Mouse (Mus musculus) bone marrow, adult 2 months (tissue): ENCODE measurements at regions not wholly inside any gene's neighbourhood (a gene's known extent, or its start where the extent isn't known, plus 50 kb on each side); places are given as distances from the start of the nearest gene placed in this dataset.

Source experiments
- H3K27ac ChIP-seq: fragments of 200-500 bp; 2 replicates; pipeline ENCODE4 v1.5.1; 2012; ENCODE audit warnings: low read depth, mild to moderate bottlenecking, control low read depth, inconsistent platforms, low read length; ENCODE audit not compliant: control insufficient read depth, poor library complexity, insufficient read depth
- H3K4me1 ChIP-seq: fragments of 200-500 bp; 2 replicates; pipeline ENCODE4 v1.6.1; 2011; ENCODE audit warnings: low read length; ENCODE audit not compliant: control insufficient read depth, insufficient read depth
- H3K4me3 ChIP-seq: fragments of 200-500 bp; replicated peaks from 2 replicates; pipeline ENCODE3; 2011; ENCODE audit warnings: mild to moderate bottlenecking, low read depth, low read length, control low read depth; ENCODE audit not compliant: control insufficient read depth
- CTCF ChIP-seq: fragments of 200-500 bp; IDR thresholded peaks from 2 replicates; pipeline ENCODE4 v1.5.1; 2011; ENCODE audit warnings: low read length, control low read depth; ENCODE audit not compliant: control insufficient read depth, insufficient read depth
- POLR2A ChIP-seq: fragments of 200-500 bp; IDR thresholded peaks from 2 replicates; pipeline ENCODE4 v1.6.1; 2011; ENCODE audit warnings: low read depth, mild to moderate bottlenecking, control low read depth, low read length, borderline replicate concordance; ENCODE audit not compliant: control insufficient read depth
- WGBS: fragments of 180-500 bp; shearing (Covaris S2); methylation state at CpG from one replicate; pipeline ENCODE4 v1.1.7; 2018; 5-methylcytosine and 5-hydroxymethylcytosine counted together

DNA sequence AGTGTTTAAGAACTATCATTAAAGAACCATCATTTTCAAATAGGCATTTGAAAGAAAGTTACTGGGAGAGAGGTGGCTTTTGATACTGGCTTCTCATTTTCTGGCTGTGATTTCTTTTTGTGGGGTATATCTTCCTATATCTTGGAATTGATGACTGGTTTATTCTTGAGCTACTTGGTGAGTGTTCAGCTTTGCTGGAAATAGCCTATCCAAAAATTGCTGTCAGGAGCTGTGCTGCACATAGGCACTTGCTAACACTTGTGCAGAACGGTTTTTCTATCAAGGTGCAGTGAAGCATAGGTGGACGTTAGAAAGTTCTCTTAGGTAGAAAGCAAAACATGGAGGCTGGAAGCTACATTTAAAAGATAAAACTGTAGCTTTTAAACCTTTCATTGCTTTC is 108.9 kb upstream of the Tmem72 start:
- Histone ChIP-seq H3K27ac (no peak overlapping the region), H3K4me1 (no peaks in the 10 kb centered on the region), H3K4me3 (no peak overlapping the region)
- WGBS, result 76% methylated on average over 2 of the region's 2 CpGs
- TF ChIP-seq POLR2A (no peak), CTCF (no peak)

DNA sequence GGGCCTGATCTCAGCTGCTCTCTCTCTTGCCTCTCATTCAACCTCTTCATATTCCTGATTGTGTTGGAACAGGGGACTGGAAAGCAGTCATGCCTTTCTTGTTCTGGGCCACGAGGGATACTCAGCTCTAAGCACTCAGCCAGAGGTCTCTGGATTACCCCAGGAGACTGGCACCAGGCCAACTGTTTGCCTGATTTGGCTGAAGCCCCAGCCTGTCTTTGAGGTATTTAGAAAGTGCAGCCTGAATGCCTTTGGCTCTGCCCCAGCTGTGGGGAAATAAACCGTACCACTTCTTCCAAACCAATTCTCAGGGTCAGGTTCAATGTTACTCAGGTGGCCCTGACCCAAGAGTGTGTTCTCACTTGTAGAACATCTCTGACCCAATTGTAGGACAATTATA is 112.6 kb upstream of the Tmem72 start:
- H3K27ac ChIP-seq, result no peak overlapping the region
- TF ChIP-seq POLR2A (no peak), CTCF (no peak)
- WGBS, result 64% methylated on average over 2 of the region's 2 CpGs

DNA sequence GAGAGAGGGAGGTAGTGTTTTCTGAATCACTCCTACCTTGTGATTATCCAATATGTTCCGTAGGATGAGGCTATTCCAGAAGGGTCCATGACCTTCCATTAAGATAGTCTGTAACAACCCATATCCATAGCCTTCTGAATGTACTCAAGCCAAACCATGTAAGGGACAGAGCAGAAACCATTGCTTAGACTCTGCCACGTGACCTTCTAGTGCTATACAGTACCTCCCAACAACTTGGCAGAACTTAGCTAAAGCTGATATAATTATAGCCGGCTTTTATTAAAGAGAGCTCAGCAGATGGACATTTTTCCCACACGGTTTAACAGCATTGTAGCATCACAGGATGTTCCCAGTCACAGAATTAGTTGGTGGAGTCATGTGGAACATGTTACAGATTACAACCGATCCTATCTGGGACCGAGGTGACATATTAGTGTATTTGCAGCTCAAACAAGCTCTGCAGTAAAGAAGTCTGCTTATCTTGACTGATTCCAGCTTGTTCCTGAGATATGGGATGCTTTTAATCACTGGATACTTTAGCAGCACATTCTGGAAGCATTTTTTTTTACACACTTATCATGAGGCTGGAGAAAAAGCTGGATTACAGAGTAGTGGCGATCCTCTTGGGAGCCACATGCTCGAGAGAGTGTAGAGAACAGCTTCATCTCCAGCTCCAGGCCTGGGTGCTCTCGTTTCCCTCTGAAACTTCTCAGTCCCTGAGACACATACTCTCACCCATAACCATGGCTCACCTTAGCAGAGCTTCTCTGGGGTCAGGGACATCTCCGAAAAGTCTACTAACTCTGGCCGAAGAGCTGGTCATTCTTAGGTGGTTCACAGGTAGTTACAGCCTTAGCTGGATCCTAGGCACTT is 129.5 kb upstream of the Tmem72 start:
- TF ChIP-seq POLR2A, result no peak
- no peak for TF ChIP-seq CTCF
- WGBS, result 72% methylated on average over 11 of the region's 11 CpGs
- Histone ChIP-seq H3K27ac (no peak overlapping the region), H3K4me1 (no peaks in the 10 kb centered on the region; the same call in 1 of the 2 replicates), H3K4me3 (no peak overlapping the region)

More for the DNA sequence above, 112.6 kb upstream of the Tmem72 start:
- Histone ChIP-seq H3K4me1 (no peaks in the 10 kb centered on the region), H3K4me3 (no peak overlapping the region)

DNA sequence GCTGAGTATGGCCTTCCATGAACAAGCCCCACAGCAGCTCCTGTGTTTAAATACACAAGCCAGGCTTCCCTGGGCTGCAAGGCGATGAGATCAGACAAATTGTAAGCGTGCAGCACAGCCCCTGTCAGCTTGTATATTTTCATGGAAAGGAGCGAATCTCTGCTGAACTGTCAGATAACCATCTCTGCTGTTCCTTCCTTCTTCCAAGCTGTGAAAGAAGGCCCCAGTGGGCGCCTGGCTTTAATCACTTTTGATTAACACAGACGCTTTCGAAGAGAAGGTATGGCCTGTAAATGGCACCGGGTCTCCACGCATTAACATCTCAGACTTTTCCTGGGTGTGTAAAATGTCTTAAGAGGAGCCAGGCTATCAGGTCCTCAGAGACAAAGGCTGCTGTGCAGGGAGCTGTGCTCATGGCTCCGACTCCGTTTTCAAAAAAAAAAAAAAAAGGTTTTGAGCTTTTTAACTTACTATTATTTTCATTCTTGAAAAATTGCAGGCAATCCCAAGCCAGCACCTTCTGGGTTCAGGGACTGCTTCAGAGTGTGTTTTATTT is 131.9 kb upstream of the Tmem72 start:
- no peak overlapping the region for H3K4me3 ChIP-seq
- H3K4me1 ChIP-seq, result no peaks in the 10 kb centered on the region; the same call in 1 of the 2 replicates
- H3K27ac ChIP-seq, result no peak overlapping the region
- TF ChIP-seq CTCF (no peak), POLR2A (no peak)
- 71% methylated on average over 10 of the region's 10 CpGs for WGBS

DNA sequence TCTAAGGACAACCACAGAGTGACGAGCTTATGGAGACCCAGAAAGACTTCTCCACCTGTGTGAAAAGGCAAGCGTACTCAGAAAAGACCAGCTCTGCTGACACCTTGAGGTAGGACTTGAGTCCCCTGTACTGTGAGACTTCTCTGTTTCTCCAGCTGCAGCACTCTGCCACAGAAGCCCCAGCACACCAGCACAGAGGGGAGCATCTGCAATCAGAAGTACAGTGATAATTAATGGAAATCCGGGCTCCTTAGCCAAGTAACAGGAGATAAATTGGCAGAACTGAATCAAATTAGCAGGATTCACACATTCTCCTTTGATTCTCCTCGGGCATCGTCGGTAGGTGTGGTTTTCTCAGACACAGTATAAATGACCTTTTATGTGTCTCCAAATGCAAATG is 137.3 kb upstream of the Tmem72 start:
- TF ChIP-seq CTCF (no peak), POLR2A (no peak)
- WGBS, result 61% methylated on average over 6 of the region's 6 CpGs
- Histone ChIP-seq H3K4me1 (no peaks in the 10 kb centered on the region), H3K4me3 (no peak overlapping the region), H3K27ac (no peak overlapping the region)

DNA sequence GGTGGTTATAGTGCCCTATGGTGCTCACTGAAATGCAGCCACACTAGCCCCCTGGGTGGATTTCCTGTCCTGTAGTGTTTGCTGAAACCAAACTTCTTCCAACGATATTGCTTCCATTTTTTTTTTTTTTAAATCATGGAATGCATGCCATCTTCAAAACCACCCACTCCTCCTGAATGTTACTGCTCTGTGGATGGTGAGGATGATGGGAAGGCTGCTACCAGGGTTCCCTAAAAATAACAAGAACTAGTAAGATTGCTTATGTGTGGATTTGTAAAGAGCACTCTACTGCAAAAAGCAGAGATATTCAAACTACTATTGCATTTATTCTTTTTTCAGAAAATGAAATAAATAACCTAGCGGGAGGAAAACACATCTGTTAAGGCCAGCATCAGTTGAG is 139.4 kb upstream of the Tmem72 start:
- 67% methylated on average over 2 of the region's 2 CpGs for WGBS
- Histone ChIP-seq H3K4me1 (no peaks in the 10 kb centered on the region), H3K27ac (no peak overlapping the region), H3K4me3 (no peak overlapping the region)
- TF ChIP-seq CTCF (no peak), POLR2A (no peak)

DNA sequence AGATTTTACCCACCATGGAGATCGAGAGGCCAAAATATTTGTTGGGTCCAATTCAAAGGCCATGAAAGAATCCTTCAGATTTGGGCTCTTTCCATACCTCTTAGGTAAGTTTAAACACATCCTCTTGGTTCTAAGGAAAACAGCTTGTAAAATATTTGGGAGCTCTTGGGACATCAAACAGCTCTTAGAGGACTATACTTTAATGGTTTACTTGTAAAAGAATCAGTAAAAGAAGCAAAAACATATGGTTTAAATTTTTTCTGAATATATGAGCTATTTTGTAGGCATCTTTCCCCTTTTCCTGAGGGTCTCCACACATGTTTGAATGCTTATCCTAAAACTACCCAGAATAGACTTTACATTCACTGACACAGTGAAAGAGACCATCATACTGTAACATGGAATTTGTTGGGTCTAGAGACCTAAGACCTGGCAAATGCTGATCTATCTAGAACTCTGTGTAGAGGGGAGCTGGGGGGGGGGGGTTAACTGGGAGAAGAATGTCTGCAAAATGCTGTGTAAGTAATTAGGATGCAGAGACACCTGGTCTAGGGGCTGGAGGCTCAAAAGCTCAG is 140.3 kb upstream of the Tmem72 start:
- TF ChIP-seq CTCF (no peak), POLR2A (no peak)
- 77% methylated on average over 1 of the region's 1 CpGs for WGBS
- H3K27ac ChIP-seq, result no peak overlapping the region
- H3K4me1 ChIP-seq, result no peaks in the 10 kb centered on the region
- H3K4me3 ChIP-seq, result no peak overlapping the region

DNA sequence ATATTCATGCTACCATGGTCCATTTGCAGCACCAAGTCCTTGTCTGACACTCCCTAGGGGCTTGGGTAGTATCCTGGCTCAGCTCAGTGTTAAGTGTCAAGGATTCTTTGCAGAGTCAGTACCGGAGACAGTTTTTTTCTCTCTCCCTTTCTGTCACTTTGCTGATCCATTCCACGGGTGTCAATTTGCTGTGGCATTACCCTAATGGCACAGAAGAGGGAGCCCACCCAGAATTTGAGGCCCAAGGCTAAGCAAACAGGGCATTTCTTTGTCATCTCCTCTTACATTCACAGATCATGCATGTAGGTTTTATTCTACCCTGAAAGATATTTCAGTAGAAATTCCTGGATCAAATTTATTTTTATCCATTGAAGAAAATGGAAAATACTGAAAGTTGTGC is 146.4 kb upstream of the Tmem72 start:
- 35% methylated on average over 2 of the region's 2 CpGs for WGBS
- Histone ChIP-seq H3K4me3 (no peak overlapping the region), H3K27ac (no peak overlapping the region), H3K4me1 (no peaks in the 10 kb centered on the region)
- TF ChIP-seq CTCF, result no peak
- TF ChIP-seq POLR2A, result no peak
